Mouse (Mus musculus) megakaryocyte, embryonic 14.5 days (primary cell): Measurements from ENCODE around the gene Slc44a1. TPM values are rescaled to one million over a fixed set of nuclear protein-coding genes. Genes with fewer than 3 reads are reported as not detected.

Experiments
- H3K27me3 ChIP-seq: replicated peaks from 2 replicates; pipeline ENCODE3; 2012; ENCODE audit warnings: inconsistent platforms
- H3K36me3 ChIP-seq: replicated peaks from 2 replicates; pipeline ENCODE3; 2012; ENCODE audit warnings: low read length, inconsistent platforms, mixed read lengths
- H3K4me1 ChIP-seq: 2 replicates; pipeline ENCODE4 v1.6.1; 2012; ENCODE audit warnings: inconsistent platforms
- H3K4me3 ChIP-seq: replicated peaks from 2 replicates; pipeline ENCODE3; 2012; ENCODE audit warnings: moderate library complexity, mild to moderate bottlenecking, inconsistent platforms
- H3K9me3 ChIP-seq: 2 replicates; pipeline ENCODE4 v1.6.1; 2012; ENCODE audit warnings: inconsistent platforms
- FLI1 ChIP-seq: IDR thresholded peaks from 2 replicates; pipeline ENCODE4 v1.6.1; 2012; ENCODE audit warnings: low read length, inconsistent platforms, mixed read lengths
- GATA1 ChIP-seq: IDR thresholded peaks from 3 replicates; pipeline ENCODE4 v1.6.1; 2012; ENCODE audit warnings: mixed read lengths, low read length, inconsistent platforms, borderline replicate concordance
- polyA plus RNA-seq: library from polyadenylated mRNA; stranded (reverse); fragments of >175 nt; gene quantifications from 2 replicates; pipeline ENCODE4 v1.2.3, GENCODE M21; 2012; ENCODE audit warnings: low replicate concordance; ENCODE audit not compliant: insufficient read depth

Slc44a1 gene
- polyA plus RNA-seq, 1 experiment = 6.2 TPM

GRCm38 (mm10) chr4:53427120-53427519, 13.1 kb upstream of the Slc44a1 start:
- Histone ChIP-seq H3K36me3 (peaks cover 6% of the 10 kb centered on the region), H3K4me3 (no peak overlapping the region), H3K9me3 (peaks cover 5% of the 10 kb centered on the region; the same call in 1 of the 2 replicates), H3K4me1 (peaks cover 32% of the 10 kb centered on the region), H3K27me3 (peaks cover 2% of the 10 kb centered on the region)
- TF ChIP-seq FLI1 (no peak), GATA1 (no peak)

- peaks cover 48% of the 10 kb centered on the region for H3K4me1 ChIP-seq
- peaks cover 4% of the 10 kb centered on the region for H3K36me3 ChIP-seq
- H3K9me3 ChIP-seq = no peaks in the 10 kb centered on the region
- H3K4me3 ChIP-seq = no peak overlapping the region
- TF ChIP-seq GATA1 = no peak
- peaks cover 2% of the 10 kb centered on the region for H3K27me3 ChIP-seq
Measured at GRCm38 (mm10) chr4:53430522-53430921, 9.7 kb upstream of the Slc44a1 start.

- Histone ChIP-seq H3K27me3 (peaks cover 2% of the 10 kb centered on the region), H3K9me3 (no peaks in the 10 kb centered on the region), H3K4me3 (no peak overlapping the region), H3K36me3 (peaks cover 4% of the 10 kb centered on the region), H3K4me1 (peaks cover 53% of the 10 kb centered on the region)
- TF ChIP-seq GATA1 (no peak), FLI1 (no peak)
Measured at GRCm38 (mm10) chr4:53431585-53432234, 8.5 kb upstream of the Slc44a1 start.

GRCm38 (mm10) chr4:53437110-53437755, 3.0 kb upstream of the Slc44a1 start:
- peaks cover 13% of the 10 kb centered on the region for H3K36me3 ChIP-seq
- TF ChIP-seq GATA1 (no peak), FLI1 (no peak)
- peaks cover 52% of the 10 kb centered on the region for H3K4me1 ChIP-seq
- H3K9me3 ChIP-seq = no peaks in the 10 kb centered on the region
- H3K4me3 ChIP-seq = no peak overlapping the region
- no peaks in the 10 kb centered on the region for H3K27me3 ChIP-seq

- Histone ChIP-seq H3K9me3 (no peaks in the 10 kb centered on the region), H3K4me1 (peaks cover 58% of the 10 kb centered on the region), H3K36me3 (peaks cover 18% of the 10 kb centered on the region), H3K27me3 (no peaks in the 10 kb centered on the region), H3K4me3 (peak overlapping the region; percentile 98)
- TF ChIP-seq FLI1 (no peak), GATA1 (no peak)
Measured at GRCm38 (mm10) chr4:53438386-53438785, 1.8 kb upstream of the Slc44a1 start.

- no peaks in the 10 kb centered on the region for H3K27me3 ChIP-seq
- TF ChIP-seq GATA1 = peak; percentile 45; the same call in 1 of the 3 replicates
- TF ChIP-seq FLI1 = no peak
- peaks cover 18% of the 10 kb centered on the region for H3K36me3 ChIP-seq
- H3K9me3 ChIP-seq = no peaks in the 10 kb centered on the region
- H3K4me3 ChIP-seq = peak overlapping the region; percentile 98
- peaks cover 63% of the 10 kb centered on the region for H3K4me1 ChIP-seq
Measured at GRCm38 (mm10) chr4:53438836-53439480, 1.3 kb upstream of the Slc44a1 start.

- TF ChIP-seq GATA1 (no peak), FLI1 (no peak)
- Histone ChIP-seq H3K27me3 (no peaks in the 10 kb centered on the region), H3K9me3 (no peaks in the 10 kb centered on the region), H3K4me3 (peak overlapping the region; percentile 98), H3K36me3 (peaks cover 19% of the 10 kb centered on the region), H3K4me1 (peaks cover 70% of the 10 kb centered on the region)
Measured at GRCm38 (mm10) chr4:53439636-53440009, 590 bp upstream of the Slc44a1 start.

GRCm38 (mm10) chr4:53440816-53441571, 781 bp downstream of the Slc44a1 start:
- no peaks in the 10 kb centered on the region for H3K9me3 ChIP-seq
- peak overlapping the region; percentile 98 for H3K4me3 ChIP-seq
- TF ChIP-seq GATA1 (no peak), FLI1 (no peak)
- peaks cover 74% of the 10 kb centered on the region for H3K4me1 ChIP-seq
- no peaks in the 10 kb centered on the region for H3K27me3 ChIP-seq
- peaks cover 28% of the 10 kb centered on the region for H3K36me3 ChIP-seq

- Histone ChIP-seq H3K36me3 (peaks cover 35% of the 10 kb centered on the region), H3K4me1 (peaks cover 78% of the 10 kb centered on the region), H3K9me3 (no peaks in the 10 kb centered on the region), H3K27me3 (no peaks in the 10 kb centered on the region), H3K4me3 (peak overlapping the region; percentile 98)
- TF ChIP-seq FLI1 (no peak), GATA1 (no peak)
Measured at GRCm38 (mm10) chr4:53441683-53442082, 1.5 kb downstream of the Slc44a1 start.

- Histone ChIP-seq H3K36me3 (peaks cover 63% of the 10 kb centered on the region), H3K4me1 (peaks cover 90% of the 10 kb centered on the region), H3K27me3 (no peaks in the 10 kb centered on the region), H3K4me3 (peak overlapping the region; percentile 66), H3K9me3 (no peaks in the 10 kb centered on the region)
- TF ChIP-seq GATA1 (no peak), FLI1 (no peak)
Measured at GRCm38 (mm10) chr4:53446216-53446615, 6.0 kb downstream of the Slc44a1 start.
